ENCODE assay signal across 15 mouse cellular contexts in the genomic region with DNA sequence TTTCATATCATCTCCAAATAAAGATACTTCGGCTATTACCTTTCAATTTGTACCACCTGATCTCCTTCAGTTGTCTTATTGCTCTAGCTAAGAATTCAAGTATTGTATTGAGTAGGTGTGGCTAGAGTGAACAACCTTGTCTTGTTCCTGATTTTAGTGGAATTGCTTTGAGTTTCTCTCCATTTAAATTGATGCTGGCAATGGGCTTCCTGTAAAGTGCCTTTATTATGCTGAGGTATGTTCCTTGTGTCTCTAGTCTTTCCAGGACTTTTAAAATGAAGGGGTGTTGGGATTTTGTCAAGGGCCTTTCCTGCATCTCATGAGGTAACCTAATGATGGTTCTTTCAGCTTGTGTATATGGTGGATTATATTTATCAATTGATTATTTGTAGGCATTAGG.
"Had no signal": no experiment of that assay in that cellular context is flagged by ENCODE, and none has a peak within 500 bp of the region (broad histone marks: within the 10 kb centered on the region; RNA-seq: fewer than 3 reads in every experiment).

No protein-coding gene starts in this region.

- H3K9ac ChIP-seq: lung, embryonic 14.5 days; midbrain, embryonic 13.5 days; midbrain, embryonic 15.5 days; neural tube, embryonic 12.5 days; stomach, embryonic 15.5 days had no signal

- H3K27me3 ChIP-seq: megakaryocyte, embryonic 14.5 days; midbrain, embryonic 13.5 days; midbrain, embryonic 15.5 days; neural tube, embryonic 12.5 days; stomach, embryonic 15.5 days had no signal

- H3K36me3 ChIP-seq: midbrain, embryonic 13.5 days; midbrain, embryonic 15.5 days; neural tube, embryonic 12.5 days; stomach, embryonic 15.5 days had no signal

- H3K4me3 ChIP-seq: megakaryocyte, embryonic 14.5 days; midbrain, embryonic 13.5 days; midbrain, embryonic 15.5 days; neural tube, embryonic 12.5 days; stomach, embryonic 15.5 days had no signal

- H3K9me3 ChIP-seq: megakaryocyte, embryonic 14.5 days; midbrain, embryonic 13.5 days; midbrain, embryonic 15.5 days; neural tube, embryonic 12.5 days; stomach, embryonic 15.5 days had no signal

- H3K4me2 ChIP-seq: lung, embryonic 14.5 days; midbrain, embryonic 11.5 days; midbrain, embryonic 13.5 days; midbrain, embryonic 15.5 days; neural tube, embryonic 12.5 days; stomach, embryonic 15.5 days had no signal

- H3K27ac ChIP-seq: macrophage; midbrain, embryonic 13.5 days; midbrain, embryonic 15.5 days; neural tube, embryonic 12.5 days; stomach, embryonic 15.5 days had no signal

- DNase-seq: lung, adult 18-20 months; lung, embryonic 14.5 days; lung, postnatal 10 days; lung, postnatal 36 days; right cerebral cortex, postnatal 14 days; thymus, adult 18-20 months; thymus, postnatal 14 days; thymus, postnatal 36 days had no signal

- ATAC-seq: midbrain, embryonic 13.5 days; midbrain, embryonic 15.5 days had no signal
